Mouse (Mus musculus): ENCODE data around the gene Rabif.

- TF ChIP-seq MYOD1 (IDR thresholded peaks at IDR 0.05; ENCODE audit: control insufficient read depth in 1 of 3, insufficient read length in 2 of 3, low read depth in 2 of 3) (no peak), MAX (IDR thresholded peaks at IDR 0.05; ENCODE audit: low read depth) (no peak), E2F4 (IDR thresholded peaks at IDR 0.05; ENCODE audit: insufficient read depth) (no peak), POLR2A (IDR thresholded peaks at IDR 0.05; ENCODE audit: insufficient read length, low read depth) (no peak)
These were observed 952 bp upstream of the Rabif start for GRCm38 (mm10) chr1:134493496-134493895.
